Mouse (Mus musculus) cerebellum, adult 8-10 months (tissue): Measurements from ENCODE around the gene 9230112D13Rik.
A peak's percentile ranks its signal among the peaks of the same experiment; 100 is the strongest.

Source experiments
- DNase-seq: peaks from one replicate; pipeline ENCODE4 v3.0.0; 2022

Gene 9230112D13Rik

GRCm38 (mm10) chr14:34540685-34541162 lies 18.1 kb upstream of the 9230112D13Rik start:
- no peak for DNase-seq

- no peak for DNase-seq
These were observed 13.3 kb upstream of the 9230112D13Rik start for GRCm38 (mm10) chr14:34535883-34536282.

GRCm38 (mm10) chr14:34533537-34533936 lies 10.9 kb upstream of the 9230112D13Rik start:
- no peak for DNase-seq

DNA sequence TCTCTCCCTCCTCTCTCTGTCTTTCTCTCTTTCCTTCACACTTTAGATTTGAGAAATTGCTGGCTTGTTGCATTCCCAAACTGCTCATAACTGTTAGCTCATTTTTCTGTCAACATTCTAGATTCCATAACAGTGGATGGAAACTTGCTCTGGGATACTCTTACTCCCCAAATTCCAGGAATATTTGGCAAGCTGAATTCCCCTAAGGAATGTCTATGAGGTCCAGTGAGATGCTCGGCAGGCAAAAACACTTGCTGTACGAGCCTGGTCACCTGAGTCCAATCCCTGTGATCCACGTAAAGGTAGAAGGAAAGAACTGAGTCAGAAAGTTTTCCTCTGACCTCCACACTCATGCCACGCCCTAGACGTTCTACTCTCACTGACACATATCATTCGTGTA lies 9.9 kb upstream of the 9230112D13Rik start:
- DNase-seq, result no peak

DNA sequence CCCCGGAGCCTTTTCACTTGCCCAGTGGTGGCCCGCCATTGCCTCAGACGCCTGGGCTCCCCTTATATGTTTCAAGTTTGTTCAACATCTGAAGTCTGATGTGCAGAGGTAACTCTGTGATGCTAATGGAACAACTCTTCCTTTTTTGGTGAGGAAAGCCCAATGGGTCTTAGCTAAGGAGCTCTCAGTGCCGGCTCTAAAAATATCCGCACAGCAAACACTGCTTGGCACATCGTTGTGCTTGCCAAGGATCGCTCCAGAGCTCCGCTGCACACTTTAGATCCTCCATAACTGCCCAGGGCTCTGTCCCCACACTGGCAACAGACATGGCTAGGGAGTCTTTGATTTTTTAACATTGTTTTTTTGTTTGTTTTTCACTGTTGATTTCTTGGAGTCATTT lies 6.2 kb upstream of the 9230112D13Rik start:
- no peak for DNase-seq

DNA sequence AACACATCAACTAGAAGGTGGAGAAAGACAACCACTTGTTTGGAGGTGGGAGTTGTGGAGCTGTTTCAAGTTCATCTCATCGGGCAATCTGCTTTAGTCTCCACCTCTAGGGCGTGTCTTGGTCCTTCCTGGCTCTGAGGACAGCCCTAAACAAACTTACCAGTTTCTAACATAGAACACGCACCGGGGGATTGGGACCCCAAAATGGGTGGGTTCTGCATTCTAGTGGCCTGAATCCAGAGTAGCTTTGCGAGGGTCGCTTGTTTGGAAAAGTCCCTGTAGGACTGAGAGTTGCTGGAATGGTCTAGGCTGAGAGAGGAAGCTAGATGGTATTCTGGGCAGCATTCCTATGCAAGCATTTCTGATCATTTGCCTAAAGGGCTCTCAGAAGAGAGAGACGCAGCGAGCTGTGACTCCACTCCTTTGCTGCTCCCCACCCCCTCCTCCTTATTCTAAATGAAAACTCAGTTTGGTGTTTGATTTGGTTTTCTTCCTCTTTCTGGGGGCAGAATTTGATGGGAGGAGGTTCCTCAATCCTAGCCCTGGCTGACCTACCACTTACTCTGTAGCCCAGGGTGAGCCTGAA lies 4.5 kb downstream of the 9230112D13Rik start:
- DNase-seq, result no peak

GRCm38 (mm10) chr14:34516960-34517577 lies 5.5 kb downstream of the 9230112D13Rik start:
- no peak for DNase-seq

- DNase-seq, result no peak
These were observed 6.7 kb downstream of the 9230112D13Rik start for GRCm38 (mm10) chr14:34515860-34516259.

GRCm38 (mm10) chr14:34514120-34514519 lies 8.5 kb downstream of the 9230112D13Rik start:
- no peak for DNase-seq

GRCm38 (mm10) chr14:34512602-34513001 lies 10.0 kb downstream of the 9230112D13Rik start:
- no peak for DNase-seq

GRCm38 (mm10) chr14:34511901-34512300 lies 10.7 kb downstream of the 9230112D13Rik start:
- DNase-seq, result no peak

- no peak for DNase-seq
These were observed 13.7 kb downstream of the 9230112D13Rik start for GRCm38 (mm10) chr14:34508842-34509439.

DNA sequence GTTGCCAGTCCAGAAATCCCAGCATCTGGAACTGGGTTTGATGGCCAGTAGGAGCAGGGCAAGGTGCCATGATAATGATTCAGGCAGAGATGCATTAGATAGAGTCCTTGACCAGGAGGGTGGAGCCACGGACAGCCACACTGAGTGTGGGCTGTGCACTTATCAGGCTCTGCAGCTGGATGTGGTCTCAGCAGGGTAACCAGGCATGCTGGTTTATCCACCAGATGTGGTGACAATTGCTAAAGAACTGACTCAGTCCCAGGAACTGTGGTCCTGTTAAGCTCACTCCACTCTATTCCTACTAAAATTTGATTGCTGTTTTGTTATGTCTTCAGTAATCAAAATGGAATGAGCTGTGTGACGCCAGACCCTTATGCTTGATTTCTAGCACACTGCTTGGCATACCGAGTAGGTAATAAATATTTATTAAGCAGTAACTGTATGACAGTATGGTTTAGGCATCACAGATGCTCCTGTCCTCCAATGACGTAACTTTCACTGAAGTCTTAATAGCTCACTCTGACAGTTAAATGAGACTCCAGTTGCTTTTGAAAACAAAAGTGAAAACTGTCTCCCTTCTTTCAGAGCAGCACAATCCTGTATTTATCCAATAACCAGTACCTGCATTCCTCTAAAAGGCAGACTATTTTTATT lies 14.3 kb downstream of the 9230112D13Rik start:
- DNase-seq, result no peak

DNA sequence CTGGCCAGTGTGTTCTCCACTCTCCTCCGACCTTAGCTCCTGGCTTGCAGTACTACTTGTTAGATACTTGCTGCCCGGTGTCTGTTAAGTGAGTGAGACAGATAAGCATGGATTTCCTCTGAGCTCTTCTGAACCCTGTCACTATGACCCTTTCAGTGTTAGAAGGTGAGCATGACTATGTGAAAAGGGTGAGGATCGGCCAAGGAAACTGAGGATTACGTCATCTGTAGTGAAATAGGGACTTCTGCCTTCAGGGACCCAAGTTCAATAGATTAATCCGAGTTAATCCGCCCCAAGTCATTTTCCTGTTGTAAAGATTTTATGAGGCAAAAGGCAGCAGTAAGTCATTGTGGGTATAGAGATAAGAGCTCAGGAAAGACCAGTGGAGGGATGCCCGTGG lies 17.3 kb downstream of the 9230112D13Rik start:
- no peak for DNase-seq

DNA sequence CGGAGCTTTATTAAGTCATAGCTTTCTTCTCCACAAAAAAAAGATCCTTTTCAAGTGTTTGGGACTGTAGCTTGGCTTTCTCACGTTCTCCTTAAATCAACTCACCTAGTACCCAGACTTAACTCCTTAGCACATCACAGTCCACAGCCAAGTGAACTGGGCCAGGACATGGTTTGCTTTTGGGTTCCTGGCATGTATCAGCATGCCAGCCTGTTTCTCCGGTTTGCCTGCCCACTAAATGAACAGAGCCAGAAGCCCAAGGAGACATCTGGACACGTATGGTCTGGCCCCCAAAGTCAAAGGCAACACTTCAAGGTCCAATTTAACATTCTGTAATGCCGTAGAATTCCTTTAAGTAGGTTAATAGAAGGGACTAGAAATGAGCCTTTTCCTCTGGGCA lies 18.2 kb downstream of the 9230112D13Rik start:
- DNase-seq, result no peak

GRCm38 (mm10) chr14:34503759-34504158 lies 18.8 kb downstream of the 9230112D13Rik start:
- no peak for DNase-seq

GRCm38 (mm10) chr14:34503325-34503647 lies 19.3 kb downstream of the 9230112D13Rik start, which contains the start of gene Bmpr1a:
Gene Bmpr1a, minus strand, starts transcription at chr14:34503341.
- DNase-seq, result no peak

DNA sequence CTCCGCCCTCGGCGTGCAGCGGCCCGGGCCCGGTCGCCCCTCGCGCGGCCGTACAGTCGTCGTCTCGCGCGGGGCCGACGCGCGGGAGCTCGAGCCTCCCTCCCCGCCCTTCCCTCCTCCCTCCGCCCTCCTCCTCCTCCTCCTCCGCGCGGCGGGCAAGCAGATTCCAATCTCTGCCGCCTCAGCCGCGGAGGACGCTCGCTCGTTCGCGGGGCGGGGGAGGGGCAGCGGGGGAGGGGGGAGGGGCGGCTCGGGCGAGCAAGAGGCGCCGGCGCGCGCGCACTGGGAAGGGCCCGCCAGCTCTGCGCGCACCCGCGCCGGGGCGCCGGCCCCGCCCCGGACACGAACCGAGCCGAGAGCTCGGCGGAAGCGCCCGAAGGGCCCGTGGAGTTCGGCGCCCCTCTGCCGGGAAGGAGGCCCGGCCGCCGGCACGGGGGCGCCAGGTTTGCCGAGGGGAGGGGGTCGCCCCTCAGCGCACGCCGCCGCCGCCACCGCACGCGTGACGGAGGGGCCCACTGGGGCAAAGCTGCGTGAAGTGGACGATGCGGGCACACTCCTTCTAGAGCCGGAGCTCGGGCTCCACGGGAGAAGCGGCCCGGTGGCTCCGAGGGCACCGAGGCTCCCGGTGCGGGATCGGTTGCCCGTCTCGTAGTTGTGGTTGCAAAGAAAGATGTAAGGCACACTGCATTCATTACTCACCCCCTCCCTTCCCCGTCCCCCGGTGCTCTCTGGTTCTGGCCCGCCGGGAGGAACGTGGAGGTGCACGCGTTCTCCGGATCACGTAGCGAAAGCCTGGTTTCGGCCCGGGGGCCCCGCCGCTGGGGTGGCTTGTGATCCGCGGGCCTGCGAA lies 19.9 kb downstream of the 9230112D13Rik start:
- DNase-seq, result peak; percentile 90

DNA sequence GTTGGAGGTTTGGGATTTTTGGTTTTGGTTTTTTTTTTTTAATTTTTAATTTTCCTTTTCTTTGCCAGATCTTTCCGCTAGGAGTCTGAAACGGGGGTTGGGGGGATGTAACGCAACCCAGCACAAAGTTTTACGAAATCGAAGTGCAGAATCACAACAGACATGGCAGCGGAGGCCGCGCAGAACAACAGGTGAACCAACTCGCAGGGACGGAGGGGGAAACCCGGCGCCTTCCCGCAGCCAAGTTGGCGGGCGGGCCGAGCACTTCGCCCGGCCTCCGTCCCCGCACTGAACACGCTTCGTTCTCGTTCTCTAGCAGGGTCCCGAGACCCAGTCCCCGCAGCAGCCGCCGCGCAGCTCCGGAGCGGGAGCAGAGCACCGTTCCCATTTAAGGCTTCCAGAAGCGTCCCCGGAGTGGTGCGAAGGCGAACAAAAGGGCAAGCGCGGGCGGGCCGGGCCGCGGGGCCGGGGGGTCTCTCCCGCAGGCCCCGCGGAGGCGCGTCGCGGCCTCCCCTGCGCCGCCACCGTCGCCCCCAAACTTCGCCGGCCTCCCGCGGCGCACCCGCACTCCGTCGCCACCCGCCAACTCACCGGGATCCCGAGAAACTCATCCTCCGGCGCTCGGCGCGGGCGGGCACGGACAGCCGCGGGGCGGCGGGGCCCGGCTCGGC lies 20.7 kb downstream of the 9230112D13Rik start:
- DNase-seq, result peak; percentile 57

DNA sequence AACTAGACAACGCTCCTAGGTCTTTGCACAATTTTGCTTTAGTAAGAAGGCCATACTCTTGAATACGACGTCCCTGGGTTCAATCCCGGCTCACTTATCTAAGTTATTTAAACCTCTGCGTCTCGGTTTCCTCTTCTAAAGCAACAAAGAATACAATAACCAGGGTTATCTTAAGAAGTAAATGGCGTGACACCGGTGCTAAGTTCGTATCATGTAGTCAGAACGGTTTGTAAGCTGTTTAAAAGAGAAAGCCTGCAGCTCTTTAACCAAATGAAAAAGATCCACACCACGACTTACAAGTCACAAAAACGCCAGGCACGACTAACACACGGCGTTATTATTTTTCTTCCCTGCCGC lies 21.2 kb downstream of the 9230112D13Rik start:
- DNase-seq, result no peak

- DNase-seq, result no peak
These were observed 22.3 kb downstream of the 9230112D13Rik start for GRCm38 (mm10) chr14:34500309-34500708.

GRCm38 (mm10) chr14:34499664-34500063 lies 22.9 kb downstream of the 9230112D13Rik start:
- DNase-seq, result no peak
